Mouse (Mus musculus): ENCODE measurements around the gene Tfpi.
"Not testable (repeated sequence)": the region's sequence is repeated elsewhere in the genome, so short reads cannot be mapped to it uniquely, and the experiment has no call there.

Gene Tfpi

GRCm38 (mm10) chr2:84388537-84388936, 88.0 kb downstream of the Tfpi start:
- not testable (repeated sequence) for DNase-seq (ENCODE audit: low spot score)

- peak; percentile 11 for DNase-seq (ENCODE audit: low spot score)
Observed at GRCm38 (mm10) chr2:84388023-84388416, 88.6 kb downstream of the Tfpi start.

DNA sequence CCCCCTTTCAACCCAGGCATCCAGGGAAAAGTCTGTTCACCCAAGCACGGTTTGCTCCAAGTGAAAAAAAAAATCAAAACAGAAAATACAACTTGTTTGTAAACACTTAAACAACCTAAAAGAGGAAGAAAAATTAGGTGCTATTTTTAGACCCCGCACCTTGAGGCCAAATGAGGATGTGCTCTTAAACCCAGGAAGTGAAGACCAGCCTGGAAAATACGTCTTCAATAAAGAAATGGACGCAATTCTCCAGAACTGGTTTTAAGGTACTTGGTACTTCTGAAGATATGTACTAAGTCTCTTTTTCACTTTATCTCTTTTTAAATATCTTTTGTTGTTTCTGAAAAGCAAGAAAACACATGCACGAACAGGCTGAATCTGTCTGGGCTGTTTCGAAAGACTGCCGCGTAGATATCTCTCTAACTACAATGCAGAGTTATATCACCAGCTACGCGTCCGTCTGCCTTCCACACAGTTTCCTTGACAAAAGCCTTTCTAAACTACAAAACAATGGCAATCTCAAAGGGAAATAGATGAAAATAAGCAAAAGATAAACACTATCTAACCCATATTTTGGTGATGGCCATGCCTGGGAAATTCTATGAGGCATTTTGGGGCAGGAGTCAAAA, 89.1 kb downstream of the Tfpi start:
- no peak for DNase-seq (ENCODE audit: low spot score)

GRCm38 (mm10) chr2:84386563-84387393, 89.8 kb downstream of the Tfpi start:
- peak; percentile 32 for DNase-seq (ENCODE audit: low spot score)

DNA sequence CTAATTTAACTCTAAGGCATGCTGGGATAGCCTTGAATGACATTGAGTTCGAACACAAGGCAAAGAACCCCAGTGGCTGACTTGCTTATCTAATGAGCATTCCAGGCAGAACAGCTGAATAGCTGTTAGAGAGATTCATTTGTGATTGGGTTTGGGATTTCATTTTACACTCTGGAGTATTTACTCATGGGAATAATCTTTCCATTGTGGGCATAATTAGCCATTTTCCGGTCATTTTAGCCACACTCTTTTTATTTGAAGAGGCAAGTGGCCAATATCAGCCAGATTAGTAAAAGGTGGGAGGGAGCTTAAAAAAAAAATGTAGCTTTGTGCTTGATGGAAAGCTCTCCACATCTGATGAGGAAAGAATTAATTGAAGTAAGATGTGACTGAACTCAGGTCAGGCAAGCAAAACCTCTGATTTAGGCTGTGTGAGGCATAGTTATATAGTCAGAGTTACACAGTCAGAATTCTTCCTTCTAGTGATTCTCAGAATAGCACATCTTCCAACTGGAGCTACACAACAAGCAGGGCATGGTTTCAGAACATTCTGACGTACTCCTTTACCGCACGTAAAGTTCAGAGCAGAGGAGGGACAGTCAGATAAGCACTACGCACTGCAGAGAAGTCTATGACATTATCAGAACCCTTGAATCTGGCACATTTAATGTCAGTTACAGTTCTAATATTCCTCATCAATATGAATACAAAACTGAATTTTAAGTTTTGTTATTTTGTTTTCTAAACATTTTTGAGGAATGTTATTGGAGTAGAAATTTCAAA, 91.5 kb downstream of the Tfpi start:
- DNase-seq (ENCODE audit: low spot score), result no peak

DNA sequence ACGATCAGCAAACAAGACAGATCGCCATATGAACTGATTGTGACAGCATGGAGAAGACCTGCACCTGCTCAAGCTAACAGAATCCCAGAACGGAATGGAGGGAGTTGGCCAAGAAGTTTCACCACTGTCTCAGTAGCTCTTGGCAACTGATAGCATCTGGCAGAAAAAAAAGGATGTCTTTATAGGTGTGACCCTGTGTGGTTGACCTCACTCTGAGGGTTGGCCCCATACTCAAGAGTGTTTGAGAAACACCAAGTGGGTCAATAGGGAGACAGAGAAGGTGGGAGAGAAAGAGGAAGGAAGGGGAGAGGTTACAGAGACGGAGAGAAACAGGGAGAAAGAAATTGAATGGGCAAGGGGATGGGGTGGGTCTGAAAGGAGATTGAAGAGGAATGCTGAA, 92.7 kb downstream of the Tfpi start:
- no peak for DNase-seq (ENCODE audit: low spot score)

All from retina, embryonic 14.5 days (tissue).